Mouse (Mus musculus) heart, adult 2 months (tissue): ENCODE data around the gene Rpf2.

ENCODE experiments used
- EP300 ChIP-seq: fragments of 200-500 bp; IDR thresholded peaks from 2 replicates; pipeline ENCODE4 v1.6.1; 2011; ENCODE audit warnings: low read depth, low read length, control low read depth; ENCODE audit not compliant: insufficient read depth
- POLR2A ChIP-seq: fragments of 200-500 bp; IDR thresholded peaks from 2 replicates; pipeline ENCODE4 v1.6.1; 2011; ENCODE audit warnings: mild to moderate bottlenecking, low read depth, low read length, control low read depth; ENCODE audit not compliant: insufficient read depth

DNA sequence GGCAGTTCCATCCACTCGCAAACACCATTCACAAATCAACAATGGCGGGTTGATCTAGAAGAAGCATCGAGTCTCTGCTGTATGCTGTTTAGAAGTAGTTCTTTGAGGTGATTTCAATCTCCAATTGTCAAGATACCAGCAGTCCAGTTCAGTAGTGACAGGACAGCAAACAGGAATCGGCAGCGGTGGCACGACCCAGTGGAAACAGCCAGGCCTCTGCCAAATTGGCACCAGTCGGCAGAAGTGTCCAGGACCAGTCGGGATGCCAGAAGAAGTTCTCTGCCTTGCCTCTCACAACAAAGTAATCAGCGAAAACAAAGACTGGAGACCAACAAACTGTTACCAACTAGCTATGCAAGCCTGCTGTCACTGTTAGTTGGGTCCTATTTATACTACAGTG lies 36.8 kb upstream of the Rpf2 start:
- no peak for TF ChIP-seq POLR2A
- no peak for TF ChIP-seq EP300
